Mouse (Mus musculus): ENCODE data around the gene Tnfrsf13b.

GRCm38 (mm10) chr11:61102397-61103339, 23.9 kb upstream of the Tnfrsf13b start:
- TF ChIP-seq CTCF (IDR thresholded peaks at IDR 0.05) (no peak), EP300 (IDR thresholded peaks at IDR 0.05) (no peak)

Data from lung, postnatal 0 days (tissue).